Comparison of ENCODE assay signal across 15 mouse cellular contexts in the genomic region with DNA sequence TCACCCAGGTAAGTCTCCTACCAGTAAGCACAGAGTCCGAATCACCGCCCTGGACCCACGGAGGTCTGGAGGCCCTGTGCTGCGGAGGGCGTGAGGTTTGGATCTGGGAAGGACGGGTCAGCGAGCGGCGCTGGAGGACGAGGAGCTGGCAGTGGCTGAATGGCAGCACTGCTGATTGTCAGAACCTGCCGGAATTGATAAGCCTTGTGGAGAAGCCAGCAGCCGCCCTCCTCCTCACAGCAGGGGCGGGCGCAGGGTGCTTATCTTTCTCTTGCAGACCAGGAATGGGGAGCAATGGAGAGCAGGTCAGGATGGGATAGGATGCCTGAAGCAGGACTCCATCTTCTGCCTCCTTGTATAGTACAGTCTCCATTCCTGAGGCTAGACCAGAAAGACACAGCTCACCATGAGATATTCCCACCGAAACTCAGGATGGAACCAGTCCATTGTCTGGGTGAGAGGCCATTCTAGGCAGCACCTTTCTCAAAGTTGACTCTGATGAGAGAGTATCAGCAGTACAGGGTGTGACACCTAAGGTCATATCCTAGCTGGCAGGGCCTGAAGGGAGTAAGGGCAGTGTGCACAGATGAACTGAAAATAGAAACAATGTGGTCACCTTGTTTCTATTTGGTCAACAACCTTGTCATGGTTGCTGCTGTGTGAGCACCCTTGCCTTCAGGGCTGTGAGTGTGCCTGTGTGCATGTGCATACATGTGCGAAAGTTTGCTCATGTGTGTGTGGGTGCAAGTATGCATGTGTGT.
DNase-seq lines count a peak whose midpoint lies in the region; ATAC-seq and TF ChIP-seq lines count a peak whose summit lies in the region.
"Had no signal": no experiment of that assay in that cellular context is flagged by ENCODE, and none has a peak within 500 bp of the region (broad histone marks: within the 10 kb centered on the region; RNA-seq: fewer than 3 reads in every experiment).

No protein-coding gene starts in this region.

- 75% methylated on average over 16 of the region's 16 CpGs for WGBS in midbrain, embryonic 12.5 days
- WGBS in midbrain, embryonic 10.5 days: 80% methylated on average over 16 of the region's 16 CpGs
- 24% methylated on average over 16 of the region's 16 CpGs for WGBS in heart, embryonic 10.5 days
- WGBS in liver, embryonic 11.5 days: 33% methylated on average over 16 of the region's 16 CpGs
- 89% methylated on average over 16 of the region's 16 CpGs for WGBS in kidney, adult 2 months

- H3K36me3 ChIP-seq in midbrain, embryonic 12.5 days: no peaks in the 10 kb centered on the region
- H3K36me3 ChIP-seq in midbrain, embryonic 10.5 days: no peaks in the 10 kb centered on the region
- H3K36me3 ChIP-seq in heart, embryonic 10.5 days: no peaks in the 10 kb centered on the region
- H3K36me3 ChIP-seq in liver, embryonic 11.5 days (ENCODE audit: control insufficient read depth, insufficient read depth, low read length): no peaks in the 10 kb centered on the region
- no peaks in the 10 kb centered on the region for H3K36me3 ChIP-seq in kidney, adult 2 months (ENCODE audit: control insufficient read depth, insufficient read depth, low read length)
- H3K36me3 ChIP-seq: embryonic facial prominence, embryonic 15.5 days had no signal

- TF ChIP-seq CTCF in kidney, adult 2 months (conservative IDR thresholded peaks at IDR 0.05; ENCODE audit: insufficient read depth, insufficient read length, low read depth, low read length): no peak

- no peak for TF ChIP-seq POLR2A in kidney, adult 2 months (IDR thresholded peaks at IDR 0.05; ENCODE audit: low read depth, low read length)

- no peak for DNase-seq in midbrain, embryonic 10.5 days (ENCODE audit: low spot score)
- peak; percentile 96 for DNase-seq in heart, embryonic 10.5 days (ENCODE audit: low spot score)
- peak; percentile 64 for DNase-seq in liver, embryonic 11.5 days (ENCODE audit: low spot score)
- DNase-seq in kidney, adult 2 months: no peak
- no peak for DNase-seq in kidney, adult 11 months
- no peak for DNase-seq in retina, embryonic 14.5 days (ENCODE audit: low spot score)
- DNase-seq: cerebellum, adult 8-10 months; gastrocnemius, postnatal 14 days; kidney, adult 18-20 months; kidney, postnatal 36 days; left cerebral cortex, postnatal 4 days; right cerebral cortex, postnatal 25 days had no signal

- no peaks in the 10 kb centered on the region for H3K4me1 ChIP-seq in midbrain, embryonic 12.5 days
- no peaks in the 10 kb centered on the region for H3K4me1 ChIP-seq in midbrain, embryonic 10.5 days
- H3K4me1 ChIP-seq in heart, embryonic 10.5 days: peaks cover 29% of the 10 kb centered on the region
- peaks cover 7% of the 10 kb centered on the region for H3K4me1 ChIP-seq in liver, embryonic 11.5 days (replicated peaks; ENCODE audit: control insufficient read depth, insufficient read depth, low read length)
- no peaks in the 10 kb centered on the region for H3K4me1 ChIP-seq in kidney, adult 2 months (ENCODE audit: control insufficient read depth, insufficient read depth, low read length)
- H3K4me1 ChIP-seq: embryonic facial prominence, embryonic 15.5 days had no signal

- H3K4me3 ChIP-seq in midbrain, embryonic 12.5 days: no peak overlapping the region
- H3K4me3 ChIP-seq in midbrain, embryonic 10.5 days: no peak overlapping the region
- H3K4me3 ChIP-seq in heart, embryonic 10.5 days: peak overlapping the region; percentile 20; the same call in 1 of the 2 replicates
- H3K4me3 ChIP-seq in liver, embryonic 11.5 days (ENCODE audit: low read depth, low read length): peak overlapping the region; percentile 39
- no peak overlapping the region for H3K4me3 ChIP-seq in kidney, adult 2 months (ENCODE audit: insufficient read depth, low read depth, low read length)
- H3K4me3 ChIP-seq: embryonic facial prominence, embryonic 15.5 days had no signal

- peak overlapping the region; percentile 42; the same call in 1 of the 2 replicates for H3K27ac ChIP-seq in midbrain, embryonic 12.5 days (replicated peaks)
- no peak overlapping the region; the same call in 1 of the 2 replicates for H3K27ac ChIP-seq in midbrain, embryonic 10.5 days (replicated peaks)
- peak overlapping the region; percentile 69 for H3K27ac ChIP-seq in heart, embryonic 10.5 days
- H3K27ac ChIP-seq in liver, embryonic 11.5 days (ENCODE audit: low read depth, low read length): peak overlapping the region; percentile 85
- H3K27ac ChIP-seq in kidney, adult 2 months (ENCODE audit: insufficient read depth, low read depth, low read length): no peak overlapping the region
- H3K27ac ChIP-seq: embryonic facial prominence, embryonic 15.5 days had no signal

- no peaks in the 10 kb centered on the region for H3K9me3 ChIP-seq in midbrain, embryonic 12.5 days
- no peaks in the 10 kb centered on the region for H3K9me3 ChIP-seq in midbrain, embryonic 10.5 days (replicated peaks)
- H3K9me3 ChIP-seq in heart, embryonic 10.5 days: no peaks in the 10 kb centered on the region
- H3K9me3 ChIP-seq in liver, embryonic 11.5 days (ENCODE audit: control insufficient read depth, low read length): no peaks in the 10 kb centered on the region; the same call in 1 of the 2 replicates
- H3K9me3 ChIP-seq: embryonic facial prominence, embryonic 15.5 days had no signal

- ATAC-seq in midbrain, embryonic 12.5 days (ENCODE audit: low FRiP score, low read depth): no peak
- ATAC-seq in liver, embryonic 11.5 days (replicated peaks; ENCODE audit: low FRiP score): peak; percentile 96
- ATAC-seq: lung, postnatal 0 days had no signal

- H3K9ac ChIP-seq in midbrain, embryonic 12.5 days (replicated peaks): no peak overlapping the region
- peak overlapping the region; percentile 60; the same call in 1 of the 2 replicates for H3K9ac ChIP-seq in liver, embryonic 11.5 days (ENCODE audit: low read depth, low read length)
- H3K9ac ChIP-seq: embryonic facial prominence, embryonic 15.5 days had no signal

- H3K4me2 ChIP-seq in midbrain, embryonic 12.5 days (replicated peaks): no peak overlapping the region
- H3K4me2 ChIP-seq in liver, embryonic 11.5 days: peak overlapping the region; percentile 57
- H3K4me2 ChIP-seq: embryonic facial prominence, embryonic 15.5 days had no signal

- no peaks in the 10 kb centered on the region for H3K27me3 ChIP-seq in midbrain, embryonic 12.5 days
- H3K27me3 ChIP-seq in midbrain, embryonic 10.5 days (ENCODE audit: low read depth, poor library complexity, severe bottlenecking): no peaks in the 10 kb centered on the region
- no peaks in the 10 kb centered on the region for H3K27me3 ChIP-seq in heart, embryonic 10.5 days (ENCODE audit: insufficient read depth, poor library complexity, severe bottlenecking)
- H3K27me3 ChIP-seq in liver, embryonic 11.5 days (replicated peaks; ENCODE audit: control insufficient read depth, insufficient read depth, low read length): no peaks in the 10 kb centered on the region
- no peaks in the 10 kb centered on the region for H3K27me3 ChIP-seq in kidney, adult 2 months (replicated peaks; ENCODE audit: control insufficient read depth, insufficient read depth, low read length)
- H3K27me3 ChIP-seq: embryonic facial prominence, embryonic 15.5 days had no signal

Comparison
In these comparisons a context has a peak if more than half of its experiments do, and no peak if none do; other contexts are left out.
1. H3K27ac ChIP-seq: peak in midbrain, embryonic 12.5 days (single experiment), heart, embryonic 10.5 days (single experiment) and liver, embryonic 11.5 days (single experiment); none in midbrain, embryonic 10.5 days (single experiment) and kidney, adult 2 months (single experiment).
2. H3K4me3 ChIP-seq: peak in heart, embryonic 10.5 days (single experiment) and liver, embryonic 11.5 days (single experiment); none in midbrain, embryonic 12.5 days (single experiment), midbrain, embryonic 10.5 days (single experiment) and kidney, adult 2 months (single experiment).
3. DNase-seq: peak in heart, embryonic 10.5 days (single experiment) and liver, embryonic 11.5 days (single experiment); none in midbrain, embryonic 10.5 days (single experiment), kidney, adult 2 months (single experiment), kidney, adult 11 months (single experiment) and retina, embryonic 14.5 days (single experiment).